Mouse (Mus musculus) heart, postnatal 0 days (tissue): Measurements from ENCODE around the gene Gm4070. TPM values are rescaled to one million over a fixed set of nuclear protein-coding genes. Genes with fewer than 3 reads are reported as not detected.
"Not testable (repeated sequence)": the region's sequence is repeated elsewhere in the genome, so short reads cannot be mapped to it uniquely, and the experiment has no call there.

Source experiments
- ATAC-seq: fragments of 200-750 bp; cut with Nextera tagmentation; 2 replicates; pipeline ENCODE4 v1.8.0; 2017; ENCODE audit warnings: low read depth, moderate number of reproducible peaks, moderate library complexity; ENCODE audit not compliant: insufficient read depth
- DNase-seq: peaks from one replicate; pipeline ENCODE4 v3.0.0-alpha.2; 2016; ENCODE audit warnings: low spot score
- H3K27ac ChIP-seq: fragments of 300-500 bp; sonication (generic); 2 replicates; pipeline ENCODE4 v1.5.1; 2014; ENCODE audit warnings: low read depth, mild to moderate bottlenecking
- H3K27me3 ChIP-seq: fragments of 300-500 bp; sonication (generic); 2 replicates; pipeline ENCODE4 v1.6.1; 2014; ENCODE audit warnings: low read length, mixed read lengths; ENCODE audit not compliant: control insufficient read depth, insufficient read depth
- H3K36me3 ChIP-seq: fragments of 300-500 bp; sonication (generic); replicated peaks from 2 replicates; pipeline ENCODE4 v1.6.1; 2014; ENCODE audit warnings: low read length, mixed read lengths; ENCODE audit not compliant: control insufficient read depth, insufficient read depth
- H3K4me1 ChIP-seq: fragments of 300-500 bp; sonication (generic); 2 replicates; pipeline ENCODE4 v1.6.1; 2014; ENCODE audit warnings: antibody characterized with exemption; ENCODE audit not compliant: control insufficient read depth, insufficient read depth
- H3K4me2 ChIP-seq: fragments of 300-500 bp; sonication (generic); 2 replicates; pipeline ENCODE4 v1.6.1; 2014; ENCODE audit warnings: low read depth, mild to moderate bottlenecking, low read length, moderate library complexity
- H3K4me3 ChIP-seq: fragments of 300-500 bp; sonication (generic); 2 replicates; pipeline ENCODE4 v1.5.1; 2014; ENCODE audit warnings: low read depth, low read length
- H3K9ac ChIP-seq: fragments of 300-500 bp; sonication (generic); replicated peaks from 2 replicates; pipeline ENCODE4 v1.6.1; 2014; ENCODE audit warnings: low read depth, low read length, mixed read lengths
- H3K9me3 ChIP-seq: fragments of 300-500 bp; sonication (generic); replicated peaks from 2 replicates; pipeline ENCODE4 v1.6.1; 2016; ENCODE audit warnings: low read length; ENCODE audit not compliant: control insufficient read depth
- WGBS: fragments of 180-500 bp; shearing (Covaris S2); extraction: QIAGEN DNeasy Blood & Tissue Kit; methylation state at CpG from one replicate; pipeline ENCODE4 v1.1.7; 2014; 5-methylcytosine and 5-hydroxymethylcytosine counted together
- polyA plus RNA-seq: library from polyadenylated mRNA; unstranded; fragments of >200 nt; fragmentation: Nextera tagmentation; extraction: Ambion mirVana; gene quantifications from 2 replicates; pipeline ENCODE4 v1.2.1, GENCODE M21; 2015
- total RNA-seq: library from RNA; depleted of rRNA; stranded (reverse); fragments of >200 nt; gene quantifications from 2 replicates; pipeline ENCODE4 v1.2.3, GENCODE M21; 2014; ENCODE audit warnings: low replicate concordance; rRNA removed

The Gm4070 gene
- total RNA-seq (50.6 and 55.0 TPM in 2 replicates), polyA plus RNA-seq (1.3 and 1.4 TPM in 2 replicates)

- H3K4me3 ChIP-seq, DNase-seq, H3K36me3 ChIP-seq, H3K4me2 ChIP-seq, H3K27ac ChIP-seq, H3K9me3 ChIP-seq, H3K4me1 ChIP-seq, H3K27me3 ChIP-seq, H3K9ac ChIP-seq: not testable (repeated sequence)
- WGBS: 25% methylated on average over 1 of the region's 1 CpGs
- peak; percentile 76 for ATAC-seq
These were observed at the start of gene Gm4070 for GRCm38 (mm10) chr7:105953812-105954211. TSS of gene Gm4070 (minus strand) at chr7:105953967.

DNA sequence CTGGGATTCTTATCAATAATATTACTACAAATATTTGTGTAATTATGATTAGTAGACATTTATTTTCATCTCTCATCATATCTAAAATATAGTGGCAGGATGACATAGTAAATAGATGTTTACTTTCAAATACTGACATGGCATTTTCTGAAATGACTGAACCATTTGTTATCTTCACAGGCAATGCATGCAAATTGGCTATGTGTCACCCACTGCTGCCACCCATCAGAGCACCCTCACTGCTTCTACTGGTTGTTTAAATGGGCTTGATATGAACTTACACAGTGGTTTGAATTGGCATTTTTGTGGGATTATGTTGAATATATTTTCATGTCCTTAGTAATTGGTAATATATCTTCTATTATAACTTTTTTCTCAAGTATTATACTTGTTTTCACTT lies 773 bp upstream of the Gm4070 start:
- not testable (repeated sequence) for H3K9me3 ChIP-seq, ATAC-seq, H3K4me3 ChIP-seq

GRCm38 (mm10) chr7:105952408-105952807 lies 1.4 kb downstream of the Gm4070 start:
- H3K9me3 ChIP-seq, H3K36me3 ChIP-seq, H3K4me1 ChIP-seq, H3K4me2 ChIP-seq, H3K27ac ChIP-seq, H3K9ac ChIP-seq, H3K4me3 ChIP-seq, DNase-seq, H3K27me3 ChIP-seq: not testable (repeated sequence)
- peak; percentile 55; the same call in 1 of the 2 replicates for ATAC-seq
- WGBS: no CpG with 5 or more reads among the region's 5 CpGs

More for the DNA sequence above, 773 bp upstream of the Gm4070 start:
- H3K27ac ChIP-seq, H3K27me3 ChIP-seq, H3K4me1 ChIP-seq, H3K4me2 ChIP-seq, H3K36me3 ChIP-seq, H3K9ac ChIP-seq, DNase-seq: not testable (repeated sequence)

GRCm38 (mm10) chr7:105945238-105945637 lies 8.5 kb downstream of the Gm4070 start:
- ATAC-seq, H3K4me2 ChIP-seq, DNase-seq, H3K27me3 ChIP-seq, H3K27ac ChIP-seq, H3K4me1 ChIP-seq, H3K4me3 ChIP-seq, H3K9me3 ChIP-seq, H3K9ac ChIP-seq, H3K36me3 ChIP-seq: not testable (repeated sequence)
- 82% methylated on average over 1 of the region's 3 CpGs for WGBS

GRCm38 (mm10) chr7:105932132-105932531 lies 21.6 kb downstream of the Gm4070 start:
- DNase-seq, H3K9ac ChIP-seq, H3K4me3 ChIP-seq, H3K27me3 ChIP-seq, H3K4me1 ChIP-seq, H3K27ac ChIP-seq, H3K36me3 ChIP-seq, H3K4me2 ChIP-seq, ATAC-seq, H3K9me3 ChIP-seq: not testable (repeated sequence)
- WGBS: no CpG with 5 or more reads among the region's 1 CpGs

DNA sequence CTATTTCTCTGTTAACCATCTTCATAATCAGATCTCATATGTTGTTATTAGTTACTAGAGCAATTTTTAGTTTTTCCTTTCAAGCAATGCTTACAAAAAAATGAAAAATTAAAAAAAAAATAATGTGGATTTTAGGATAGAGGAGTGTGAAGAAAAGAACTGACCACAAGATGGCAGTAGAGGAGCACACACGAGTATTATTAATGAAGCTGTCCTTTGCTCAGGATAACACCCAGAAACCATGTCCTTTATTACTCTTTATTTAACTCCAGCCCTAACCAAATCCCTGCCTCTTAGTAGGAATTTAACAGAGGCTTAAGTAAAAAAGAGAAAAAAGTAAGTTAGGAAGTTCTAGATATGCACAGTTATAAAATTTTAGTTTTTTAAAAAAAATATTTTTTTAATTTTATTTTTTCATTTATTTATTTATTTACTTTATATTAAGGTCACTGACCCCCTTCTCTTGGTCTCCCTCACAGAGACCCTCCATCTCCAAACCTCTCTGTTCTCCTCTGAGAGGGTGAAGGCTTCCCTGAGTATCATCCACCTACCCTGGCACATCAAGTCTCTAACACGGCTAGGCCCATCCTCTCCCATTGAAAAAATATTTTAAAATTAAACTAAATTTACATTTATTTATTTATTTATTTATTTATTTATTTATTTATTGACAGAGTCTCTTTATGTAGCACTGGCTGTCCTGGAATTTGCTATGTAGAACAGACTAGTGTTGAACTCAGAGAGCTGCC lies 70.0 kb downstream of the Gm4070 start:
- H3K27me3 ChIP-seq, H3K9me3 ChIP-seq, H3K36me3 ChIP-seq, ATAC-seq, H3K4me3 ChIP-seq, H3K4me2 ChIP-seq, H3K4me1 ChIP-seq, DNase-seq, H3K9ac ChIP-seq, H3K27ac ChIP-seq: not testable (repeated sequence)
- no CpG with 5 or more reads among the region's 2 CpGs for WGBS

GRCm38 (mm10) chr7:105879717-105880484 lies 73.9 kb downstream of the Gm4070 start:
- ATAC-seq, H3K27ac ChIP-seq, H3K4me2 ChIP-seq, H3K9me3 ChIP-seq, H3K36me3 ChIP-seq, H3K4me3 ChIP-seq, DNase-seq, H3K9ac ChIP-seq, H3K4me1 ChIP-seq, H3K27me3 ChIP-seq: not testable (repeated sequence)
- 66% methylated on average over 1 of the region's 2 CpGs for WGBS

- H3K9me3 ChIP-seq, H3K27me3 ChIP-seq, H3K4me1 ChIP-seq, H3K36me3 ChIP-seq, H3K4me2 ChIP-seq, DNase-seq, ATAC-seq, H3K27ac ChIP-seq, H3K4me3 ChIP-seq, H3K9ac ChIP-seq: not testable (repeated sequence)
- no CpG with 5 or more reads among the region's 2 CpGs for WGBS
These were observed 97.8 kb downstream of the Gm4070 start for GRCm38 (mm10) chr7:105855718-105856560.
